Mouse (Mus musculus): ENCODE results near the gene Ppp1r37.

The Ppp1r37 gene

GRCm38 (mm10) chr7:19500420-19501363, 62.2 kb downstream of the Ppp1r37 start:
- DNase-seq: no peak

- DNase-seq: no peak
Measured at GRCm38 (mm10) chr7:19498326-19498725, 64.5 kb downstream of the Ppp1r37 start.

GRCm38 (mm10) chr7:19496214-19496555, 66.7 kb downstream of the Ppp1r37 start:
- DNase-seq: no peak

- no peak for DNase-seq
Measured at GRCm38 (mm10) chr7:19495521-19496213, 67.2 kb downstream of the Ppp1r37 start.

- no peak for DNase-seq
Measured at GRCm38 (mm10) chr7:19494751-19495474, 68.0 kb downstream of the Ppp1r37 start.

GRCm38 (mm10) chr7:19491731-19492130, 71.1 kb downstream of the Ppp1r37 start:
- DNase-seq: no peak

GRCm38 (mm10) chr7:19489525-19489924, 73.4 kb downstream of the Ppp1r37 start:
- no peak for DNase-seq

- no peak for DNase-seq
Measured at GRCm38 (mm10) chr7:19486549-19486948, 76.3 kb downstream of the Ppp1r37 start.

- DNase-seq: no peak
Measured at GRCm38 (mm10) chr7:19485488-19485887, 77.4 kb downstream of the Ppp1r37 start.

GRCm38 (mm10) chr7:19483281-19483680, 79.6 kb downstream of the Ppp1r37 start:
- no peak for DNase-seq

All from cerebellum, adult 18-20 months (tissue).